Mouse (Mus musculus) testis, adult 2 months (tissue): ENCODE measurements around the gene Glul.

Experiments used
- CTCF ChIP-seq: fragments of 200-500 bp; IDR thresholded peaks from 2 replicates; pipeline ENCODE4 v1.5.1; 2012; ENCODE audit warnings: low read depth, mild to moderate bottlenecking, inconsistent platforms, low read length, moderate library complexity; ENCODE audit not compliant: control insufficient read depth, insufficient read depth, insufficient replicate concordance
- POLR2A ChIP-seq: fragments of 200-500 bp; IDR thresholded peaks from 2 replicates; pipeline ENCODE4 v1.6.1; 2012; ENCODE audit warnings: low read depth, mild to moderate bottlenecking, inconsistent platforms, low read length, moderate library complexity; ENCODE audit not compliant: control insufficient read depth

GRCm38 (mm10) chr1:153903006-153903405 is 3.3 kb downstream of the Glul start:
- TF ChIP-seq CTCF (no peak), POLR2A (no peak)
